Mouse (Mus musculus): ENCODE measurements around the gene Elovl7. TPM values are rescaled to one million over a fixed set of nuclear protein-coding genes. Genes with fewer than 3 reads are reported as not detected.

The Elovl7 gene
- polyA plus RNA-seq, 1 experiment from 2014 or later, result 1.4 TPM

DNA sequence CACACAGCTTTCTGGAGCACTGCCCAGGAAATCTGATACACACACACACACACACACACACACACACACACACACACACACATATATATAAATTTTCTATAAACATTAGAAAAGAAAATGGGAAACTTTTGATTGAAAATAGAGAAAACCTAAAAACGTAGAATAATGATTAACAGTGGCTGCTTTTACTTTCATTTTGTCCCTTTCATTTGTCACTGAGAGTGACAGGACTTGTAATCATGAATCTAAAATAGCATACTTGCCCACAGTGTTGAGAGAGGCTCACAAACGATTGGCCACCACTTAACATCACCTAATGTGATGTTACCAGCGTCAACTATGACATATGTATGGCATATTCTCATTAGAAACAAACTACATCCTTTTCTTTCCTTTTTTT is 75.2 kb downstream of the Elovl7 start:
- H3K9me3 ChIP-seq, result no peaks in the 10 kb centered on the region
- 0 out of 2 replicates have a peak, but pooled peaks cover 6% of the 10 kb centered on the region for H3K27me3 ChIP-seq (replicated peaks; ENCODE audit: low read depth, poor library complexity, severe bottlenecking)
- WGBS, result 86% methylated on average over 3 of the region's 3 CpGs
- H3K27ac ChIP-seq (replicated peaks), result no peak overlapping the region
- H3K36me3 ChIP-seq (replicated peaks), result no peaks in the 10 kb centered on the region
- H3K4me1 ChIP-seq, result no peaks in the 10 kb centered on the region
- no peak for DNase-seq (ENCODE audit: low spot score)
- no peak overlapping the region for H3K4me3 ChIP-seq

- no peak overlapping the region for H3K4me3 ChIP-seq
- H3K27me3 ChIP-seq (replicated peaks; ENCODE audit: low read depth, poor library complexity, severe bottlenecking), result 0 out of 2 replicates have a peak, but pooled peaks cover 6% of the 10 kb centered on the region
- H3K27ac ChIP-seq (replicated peaks), result no peak overlapping the region
- no peaks in the 10 kb centered on the region for H3K4me1 ChIP-seq
- H3K9me3 ChIP-seq, result no peaks in the 10 kb centered on the region
- H3K36me3 ChIP-seq (replicated peaks), result no peaks in the 10 kb centered on the region
- 87% methylated on average over 4 of the region's 4 CpGs for WGBS
- DNase-seq (ENCODE audit: low spot score), result no peak
Observed at GRCm38 (mm10) chr13:108290314-108290713, 76.1 kb downstream of the Elovl7 start.

GRCm38 (mm10) chr13:108297350-108298093 is 83.3 kb downstream of the Elovl7 start:
- WGBS, result 11% methylated on average over 12 of the region's 12 CpGs
- Histone ChIP-seq H3K4me3 (peak overlapping the region; percentile 47), H3K36me3 (replicated peaks) (no peaks in the 10 kb centered on the region), H3K27ac (replicated peaks) (peak overlapping the region; percentile 71), H3K4me1 (peaks cover 40% of the 10 kb centered on the region), H3K9me3 (no peaks in the 10 kb centered on the region), H3K27me3 (replicated peaks; ENCODE audit: low read depth, poor library complexity, severe bottlenecking) (no peaks in the 10 kb centered on the region)
- peak; percentile 69 for DNase-seq (ENCODE audit: low spot score)

- DNase-seq (ENCODE audit: low spot score), result no peak
- Histone ChIP-seq H3K9me3 (no peaks in the 10 kb centered on the region), H3K27me3 (replicated peaks; ENCODE audit: low read depth, poor library complexity, severe bottlenecking) (no peaks in the 10 kb centered on the region), H3K36me3 (replicated peaks) (no peaks in the 10 kb centered on the region), H3K27ac (replicated peaks) (peak overlapping the region; percentile 48; the same call in 1 of the 2 replicates), H3K4me3 (no peak overlapping the region), H3K4me1 (peaks cover 41% of the 10 kb centered on the region)
- WGBS, result 56% methylated on average over 5 of the region's 5 CpGs
Observed at GRCm38 (mm10) chr13:108298241-108298640, 84.0 kb downstream of the Elovl7 start.

- Histone ChIP-seq H3K27ac (replicated peaks) (peak overlapping the region; percentile 70), H3K36me3 (replicated peaks) (no peaks in the 10 kb centered on the region), H3K4me3 (no peak overlapping the region), H3K27me3 (replicated peaks; ENCODE audit: low read depth, poor library complexity, severe bottlenecking) (no peaks in the 10 kb centered on the region), H3K4me1 (peaks cover 53% of the 10 kb centered on the region), H3K9me3 (no peaks in the 10 kb centered on the region)
- WGBS, result 20% methylated on average over 5 of the region's 5 CpGs
- peak; percentile 55 for DNase-seq (ENCODE audit: low spot score)
Observed at GRCm38 (mm10) chr13:108300346-108300950, 86.2 kb downstream of the Elovl7 start.

- peak; percentile 59 for DNase-seq (ENCODE audit: low spot score)
- H3K27me3 ChIP-seq (replicated peaks; ENCODE audit: low read depth, poor library complexity, severe bottlenecking), result no peaks in the 10 kb centered on the region
- H3K27ac ChIP-seq (replicated peaks), result peak overlapping the region; percentile 81
- H3K4me1 ChIP-seq, result peaks cover 53% of the 10 kb centered on the region
- H3K9me3 ChIP-seq, result no peaks in the 10 kb centered on the region
- WGBS, result 25% methylated on average over 7 of the region's 7 CpGs
- no peaks in the 10 kb centered on the region for H3K36me3 ChIP-seq (replicated peaks)
- no peak overlapping the region for H3K4me3 ChIP-seq
Observed at GRCm38 (mm10) chr13:108301411-108301810, 87.2 kb downstream of the Elovl7 start.

DNA sequence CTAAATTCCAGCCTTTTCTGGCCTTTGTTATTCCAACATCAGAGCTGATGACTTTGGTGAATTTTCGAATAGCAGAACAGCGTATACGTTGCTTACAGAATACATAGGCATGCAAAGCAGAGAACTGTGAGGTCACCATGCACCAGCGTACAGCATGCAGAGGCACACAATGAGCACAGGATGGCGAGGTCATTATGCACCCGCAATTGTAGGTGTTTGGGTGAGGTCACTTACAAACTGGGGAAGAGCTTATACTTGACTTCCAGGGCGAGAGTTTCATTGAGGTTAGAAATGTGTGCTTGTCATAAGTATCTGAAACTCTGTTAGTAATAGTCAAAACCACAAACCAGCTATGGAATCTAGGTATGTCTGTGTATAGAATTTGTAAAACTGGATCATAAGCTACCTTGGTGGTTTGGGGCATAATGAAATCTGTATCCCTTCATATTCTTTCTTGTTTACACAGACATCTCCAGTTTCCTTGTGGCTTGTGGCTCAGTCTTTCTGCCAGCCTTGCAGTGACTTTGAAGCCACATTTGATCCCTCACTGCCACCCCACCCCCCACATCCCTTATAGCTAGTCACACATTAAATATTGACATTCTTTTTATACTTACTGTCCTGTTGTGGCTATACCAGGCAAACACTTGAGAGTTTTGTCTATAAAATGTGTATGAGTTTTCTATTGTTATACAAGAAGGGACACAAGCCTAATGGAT is 88.9 kb downstream of the Elovl7 start:
- 83% methylated on average over 7 of the region's 7 CpGs for WGBS

GRCm38 (mm10) chr13:108303841-108304240 is 89.6 kb downstream of the Elovl7 start:
- Histone ChIP-seq H3K27ac (replicated peaks) (no peak overlapping the region), H3K27me3 (replicated peaks; ENCODE audit: low read depth, poor library complexity, severe bottlenecking) (no peaks in the 10 kb centered on the region), H3K9me3 (no peaks in the 10 kb centered on the region), H3K4me1 (peaks cover 39% of the 10 kb centered on the region), H3K36me3 (replicated peaks) (no peaks in the 10 kb centered on the region), H3K4me3 (no peak overlapping the region)
- DNase-seq (ENCODE audit: low spot score), result no peak
- 82% methylated on average over 1 of the region's 1 CpGs for WGBS

More for the DNA sequence above, 88.9 kb downstream of the Elovl7 start:
- no peaks in the 10 kb centered on the region for H3K27me3 ChIP-seq (replicated peaks; ENCODE audit: low read depth, poor library complexity, severe bottlenecking)
- peaks cover 42% of the 10 kb centered on the region for H3K4me1 ChIP-seq
- no peaks in the 10 kb centered on the region for H3K36me3 ChIP-seq (replicated peaks)
- no peak overlapping the region for H3K27ac ChIP-seq (replicated peaks)
- no peaks in the 10 kb centered on the region for H3K9me3 ChIP-seq
- DNase-seq (ENCODE audit: low spot score), result no peak
- H3K4me3 ChIP-seq, result no peak overlapping the region

- H3K27ac ChIP-seq (replicated peaks), result no peak overlapping the region
- no peaks in the 10 kb centered on the region for H3K9me3 ChIP-seq
- no peaks in the 10 kb centered on the region for H3K27me3 ChIP-seq (replicated peaks; ENCODE audit: low read depth, poor library complexity, severe bottlenecking)
- WGBS, result 65% methylated on average over 2 of the region's 2 CpGs
- peaks cover 39% of the 10 kb centered on the region for H3K4me1 ChIP-seq
- no peak overlapping the region for H3K4me3 ChIP-seq
- H3K36me3 ChIP-seq (replicated peaks), result no peaks in the 10 kb centered on the region
- DNase-seq (ENCODE audit: low spot score), result no peak
Observed at GRCm38 (mm10) chr13:108304680-108305079, 90.5 kb downstream of the Elovl7 start.

DNA sequence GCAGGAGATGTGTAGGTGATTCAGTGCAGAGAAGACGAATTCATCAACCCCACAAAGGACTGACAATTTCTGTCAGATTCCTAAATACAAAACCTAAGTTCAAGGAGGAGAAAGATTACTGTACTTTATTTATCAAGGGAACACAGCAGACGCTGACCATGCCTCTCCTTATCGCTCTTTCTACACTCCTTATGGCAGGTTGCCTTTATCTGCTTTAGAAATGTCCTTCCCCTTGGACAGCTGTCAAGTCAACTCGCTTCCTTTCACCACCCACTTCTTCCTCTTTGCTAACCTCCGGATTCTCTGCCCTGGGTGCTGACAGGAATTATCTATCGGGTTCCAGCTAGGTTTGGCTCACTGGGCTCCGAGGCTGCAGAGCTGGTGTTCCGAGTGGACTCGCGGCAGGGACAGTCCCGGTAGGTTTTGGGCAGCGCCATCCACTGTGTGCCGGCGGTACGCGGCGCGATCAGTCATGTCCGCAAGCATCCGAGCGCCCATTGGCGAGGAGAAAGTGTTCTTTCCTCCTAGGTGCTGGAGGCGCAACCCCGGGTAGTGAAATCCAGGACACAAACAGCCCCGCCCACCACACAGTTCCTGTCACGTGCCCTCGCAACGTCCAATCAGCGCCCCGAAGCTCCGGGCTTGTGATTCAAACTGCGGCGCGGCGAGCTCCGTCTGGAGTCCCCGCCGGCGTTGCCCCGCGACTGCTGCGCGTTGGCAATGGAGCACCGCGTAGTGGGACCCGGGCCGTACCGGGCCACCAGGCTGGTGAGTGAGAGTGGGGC is 101.7 kb downstream of the Elovl7 start, which contains the start of gene Depdc1b:
Gene Depdc1b, plus strand, starts transcription at position 631 of the 785 bp plus-strand sequence.
- WGBS, result 1% methylated on average over 48 of the region's 48 CpGs
- peak within 1 kb of the TSS; percentile 93 for H3K27ac ChIP-seq (replicated peaks)
- no peaks in the 10 kb centered on the region for H3K9me3 ChIP-seq

GRCm38 (mm10) chr13:108316487-108316903 is 102.3 kb downstream of the Elovl7 start:
- Histone ChIP-seq H3K36me3 (replicated peaks) (peaks cover 15% of the 10 kb centered on the region), H3K9me3 (no peaks in the 10 kb centered on the region), H3K27me3 (replicated peaks; ENCODE audit: low read depth, poor library complexity, severe bottlenecking) (no peaks in the 10 kb centered on the region), H3K4me3 (peak overlapping the region; percentile 84), H3K27ac (replicated peaks) (peak overlapping the region; percentile 93), H3K4me1 (peaks cover 20% of the 10 kb centered on the region)
- peak; percentile 71 for DNase-seq (ENCODE audit: low spot score)
- WGBS, result under 1% methylated on average over 32 of the region's 32 CpGs

More for the DNA sequence above, 101.7 kb downstream of the Elovl7 start, which contains the start of gene Depdc1b:
- peak; percentile 95 for DNase-seq (ENCODE audit: low spot score)
- Histone ChIP-seq H3K4me3 (peak within 1 kb of the TSS; percentile 84), H3K27me3 (replicated peaks; ENCODE audit: low read depth, poor library complexity, severe bottlenecking) (no peaks in the 10 kb centered on the region), H3K4me1 (peaks cover 20% of the 10 kb centered on the region), H3K36me3 (replicated peaks) (peaks cover 12% of the 10 kb centered on the region)

DNA sequence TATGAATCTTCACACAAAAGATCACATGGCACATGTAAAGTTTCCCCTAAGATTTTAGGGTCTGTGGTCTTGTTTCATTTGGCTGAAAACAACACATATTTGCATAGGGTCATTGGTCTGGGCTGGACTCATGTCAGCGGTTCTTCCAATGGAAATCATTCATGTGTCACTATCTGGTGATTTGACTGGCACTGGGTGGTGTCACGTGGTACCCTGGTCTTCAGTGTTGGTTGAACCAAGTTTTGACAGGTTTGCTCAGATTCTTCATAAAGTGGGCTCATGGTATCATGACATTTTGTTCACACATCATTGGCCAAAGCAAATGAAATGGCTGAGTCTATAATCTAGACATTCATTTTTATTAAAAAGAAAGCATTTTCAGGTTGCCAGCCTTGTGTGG is 103.2 kb downstream of the Elovl7 start:
- Histone ChIP-seq H3K27ac (replicated peaks) (no peak overlapping the region), H3K9me3 (no peaks in the 10 kb centered on the region), H3K36me3 (replicated peaks) (peaks cover 17% of the 10 kb centered on the region), H3K27me3 (replicated peaks; ENCODE audit: low read depth, poor library complexity, severe bottlenecking) (no peaks in the 10 kb centered on the region), H3K4me3 (peak overlapping the region; percentile 84), H3K4me1 (peaks cover 22% of the 10 kb centered on the region)
- WGBS, result 90% methylated on average over 2 of the region's 2 CpGs
- no peak for DNase-seq (ENCODE audit: low spot score)
